Mouse (Mus musculus): ENCODE measurements around the gene Fancc.

GRCm38 (mm10) chr13:63238045-63238444 lies 259.0 kb downstream of the Fancc start:
- TF ChIP-seq CTCF (conservative IDR thresholded peaks at IDR 0.05; ENCODE audit: low read length) (no peak), NANOG (IDR thresholded peaks at IDR 0.05; ENCODE audit: borderline replicate concordance, low read length) (no peak), POU5F1 (IDR thresholded peaks at IDR 0.05; ENCODE audit: borderline replicate concordance, low read length) (no peak)
